Mouse (Mus musculus) Muller cell, postnatal 12 days (primary cell): Measurements from ENCODE around the gene Hectd3.
A peak's percentile ranks its signal among the peaks of the same experiment; 100 is the strongest.

Source experiments
- DNase-seq: peaks from one replicate; pipeline ENCODE4 v3.0.0-alpha.2; 2015; ENCODE audit errors: inconsistent ontology term

Hectd3 gene

GRCm38 (mm10) chr4:116995131-116995797 lies at the start of gene Hectd3:
Gene Hectd3, plus strand, starts transcription at chr4:116995317.
- peak; percentile 85 for DNase-seq

GRCm38 (mm10) chr4:116951642-116952041 lies 43.5 kb upstream of the Hectd3 start:
- DNase-seq: no peak

- DNase-seq: no peak
These were observed 40.2 kb upstream of the Hectd3 start for GRCm38 (mm10) chr4:116954951-116955350.

GRCm38 (mm10) chr4:116976503-116976902 lies 18.6 kb upstream of the Hectd3 start:
- DNase-seq: no peak

- no peak for DNase-seq
These were observed 9.4 kb upstream of the Hectd3 start for GRCm38 (mm10) chr4:116985681-116986080.

- peak; percentile 96 for DNase-seq
These were observed 8.6 kb upstream of the Hectd3 start for GRCm38 (mm10) chr4:116986400-116987121.

GRCm38 (mm10) chr4:116987122-116987456 lies 8.0 kb upstream of the Hectd3 start:
- DNase-seq: no peak

- no peak for DNase-seq
These were observed 5.4 kb upstream of the Hectd3 start for GRCm38 (mm10) chr4:116989731-116990130.

GRCm38 (mm10) chr4:116991366-116991765 lies 3.8 kb upstream of the Hectd3 start:
- peak; percentile 50 for DNase-seq

- peak; percentile 96 for DNase-seq
These were observed 1.2 kb upstream of the Hectd3 start, which contains the start of gene Urod for GRCm38 (mm10) chr4:116993672-116994621. Gene Urod, minus strand, starts transcription at chr4:116994413.

- peak; percentile 22 for DNase-seq
These were observed 650 bp downstream of the Hectd3 start for GRCm38 (mm10) chr4:116995798-116996135.

GRCm38 (mm10) chr4:116999513-117000154 lies 4.5 kb downstream of the Hectd3 start:
- DNase-seq: no peak

- DNase-seq: no peak
These were observed 6.8 kb downstream of the Hectd3 start for GRCm38 (mm10) chr4:117001957-117002356.

GRCm38 (mm10) chr4:117002543-117003521 lies 7.7 kb downstream of the Hectd3 start:
- DNase-seq: peak; percentile 52

GRCm38 (mm10) chr4:117004649-117005048 lies 9.5 kb downstream of the Hectd3 start:
- no peak for DNase-seq

GRCm38 (mm10) chr4:117005611-117006400 lies 10.7 kb downstream of the Hectd3 start:
- no peak for DNase-seq

GRCm38 (mm10) chr4:117007058-117007457 lies 11.9 kb downstream of the Hectd3 start:
- no peak for DNase-seq

GRCm38 (mm10) chr4:117010231-117010630 lies 15.1 kb downstream of the Hectd3 start:
- DNase-seq: no peak

GRCm38 (mm10) chr4:117013596-117013995 lies 18.5 kb downstream of the Hectd3 start:
- DNase-seq: no peak
